Mouse (Mus musculus) testis, adult 2 months (tissue): ENCODE data around the gene Zic1.

ENCODE experiments used
- CTCF ChIP-seq: fragments of 200-500 bp; IDR thresholded peaks from 2 replicates; pipeline ENCODE4 v1.5.1; 2012; ENCODE audit warnings: low read depth, mild to moderate bottlenecking, inconsistent platforms, low read length, moderate library complexity; ENCODE audit not compliant: control insufficient read depth, insufficient read depth, insufficient replicate concordance
- POLR2A ChIP-seq: fragments of 200-500 bp; IDR thresholded peaks from 2 replicates; pipeline ENCODE4 v1.6.1; 2012; ENCODE audit warnings: low read depth, mild to moderate bottlenecking, inconsistent platforms, low read length, moderate library complexity; ENCODE audit not compliant: control insufficient read depth

- no peak for TF ChIP-seq CTCF
- no peak for TF ChIP-seq POLR2A
Measured at GRCm38 (mm10) chr9:91386891-91387739, 21.5 kb upstream of the Zic1 start.
